Mouse (Mus musculus): ENCODE results near the gene Rap1gds1.

Rap1gds1 gene

DNA sequence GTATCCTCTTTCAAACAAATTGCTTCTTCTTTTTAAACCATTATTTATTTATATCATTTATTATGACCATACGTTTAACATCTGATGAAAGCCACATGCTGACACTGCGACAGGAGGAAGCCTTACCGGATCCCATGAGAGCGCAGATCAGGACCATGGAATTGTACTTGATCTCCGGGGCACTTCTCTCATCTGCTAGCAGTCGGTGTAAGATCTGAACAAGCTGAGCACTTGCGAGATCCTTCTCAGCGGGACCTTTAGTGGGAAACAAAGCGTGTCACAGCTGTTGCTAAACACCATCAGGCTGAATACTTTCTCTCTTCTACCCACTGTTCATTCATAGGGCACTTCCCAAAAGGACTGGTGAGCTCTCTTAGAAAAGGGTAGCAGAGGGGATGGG lies 133.4 kb downstream of the Rap1gds1 start:
- DNase-seq (ENCODE audit: low spot score), result no peak

DNA sequence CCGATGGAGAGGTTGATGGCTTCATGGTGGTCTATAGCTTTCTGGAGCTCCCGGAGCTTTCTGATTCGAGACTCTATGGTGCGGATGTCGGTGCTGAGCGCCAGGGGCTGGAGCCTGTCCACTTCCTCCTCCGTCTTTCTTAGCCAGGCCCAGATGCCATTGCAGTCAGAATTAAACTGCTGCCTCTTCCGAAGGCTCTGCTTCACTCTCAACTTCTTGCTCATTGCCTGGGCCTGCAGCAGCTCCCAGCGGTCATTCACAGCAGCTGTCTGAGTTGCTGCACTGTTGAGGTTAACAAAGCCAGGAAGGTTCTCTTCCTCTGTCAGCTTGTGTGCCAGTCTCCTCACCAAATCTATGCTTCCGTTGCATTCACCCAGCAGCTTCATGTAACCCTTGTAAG lies 137.8 kb downstream of the Rap1gds1 start:
- no peak for DNase-seq (ENCODE audit: low spot score)

GRCm38 (mm10) chr3:138936780-138937179 lies 138.2 kb downstream of the Rap1gds1 start:
- DNase-seq (ENCODE audit: low spot score), result no peak

DNA sequence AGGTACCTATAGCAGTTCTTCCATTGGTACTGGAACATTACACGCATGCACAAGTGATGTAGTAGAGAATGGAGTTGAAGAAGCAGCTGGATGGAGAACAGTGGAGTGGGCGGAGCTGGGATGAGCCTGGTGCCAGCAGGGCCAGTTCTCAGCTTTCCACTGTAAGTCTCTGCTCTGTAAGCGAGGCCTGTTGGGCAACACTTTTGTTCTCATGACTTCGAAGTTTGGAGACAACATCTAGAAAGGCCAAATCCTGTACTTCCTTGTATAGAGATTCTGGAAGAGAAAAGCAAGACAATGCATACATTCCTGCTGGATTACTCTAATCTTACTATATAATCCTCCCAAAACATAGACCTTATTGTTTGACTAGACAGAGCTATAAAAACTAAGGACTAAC lies 147.6 kb downstream of the Rap1gds1 start:
- no peak for DNase-seq (ENCODE audit: low spot score)

DNA sequence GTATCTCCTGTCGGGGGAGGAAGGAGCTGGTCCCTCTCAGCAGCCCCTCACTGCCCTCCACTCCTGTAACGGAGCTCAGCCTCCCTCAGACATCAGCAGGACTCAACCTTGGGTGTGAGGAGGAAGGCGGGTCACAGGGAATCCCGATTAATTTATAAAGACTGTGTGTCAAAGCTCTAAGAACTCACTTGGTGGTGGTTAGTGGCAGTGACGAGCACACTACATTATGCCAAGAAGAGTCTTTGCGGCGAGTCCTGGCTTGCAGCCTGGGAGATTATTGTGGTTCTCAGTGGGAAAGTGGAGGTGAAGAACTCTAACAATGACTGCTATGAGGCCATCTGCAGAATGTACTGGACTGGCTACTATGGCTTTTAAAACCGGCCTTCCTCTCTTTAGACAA lies 148.8 kb downstream of the Rap1gds1 start:
- DNase-seq (ENCODE audit: low spot score), result no peak

GRCm38 (mm10) chr3:138918241-138918640 lies 156.8 kb downstream of the Rap1gds1 start:
- no peak for DNase-seq (ENCODE audit: low spot score)

GRCm38 (mm10) chr3:138917016-138917415 lies 158.0 kb downstream of the Rap1gds1 start:
- no peak for DNase-seq (ENCODE audit: low spot score)

DNA sequence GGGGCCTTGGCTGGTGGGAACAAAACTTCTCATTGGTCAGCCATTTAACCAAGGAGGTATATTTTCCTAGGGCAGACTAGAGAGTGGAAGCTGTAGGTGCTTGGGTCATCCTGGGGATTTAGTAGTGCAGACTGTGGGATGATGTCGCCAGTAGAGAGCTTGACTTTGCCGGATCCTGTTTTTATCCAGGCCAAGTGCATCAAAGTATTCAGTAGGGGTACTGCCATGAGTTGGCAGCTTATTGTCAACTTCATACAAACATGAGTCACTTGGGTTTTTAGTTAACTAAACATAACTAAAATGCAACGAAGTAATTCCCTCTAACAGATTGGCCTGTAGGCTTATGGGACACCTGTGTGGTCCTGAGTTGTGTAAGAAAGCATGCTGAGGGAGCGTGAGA lies 158.4 kb downstream of the Rap1gds1 start:
- no peak for DNase-seq (ENCODE audit: low spot score)

- no peak for DNase-seq (ENCODE audit: low spot score)
Observed at GRCm38 (mm10) chr3:138914626-138915288, 160.2 kb downstream of the Rap1gds1 start.

DNA sequence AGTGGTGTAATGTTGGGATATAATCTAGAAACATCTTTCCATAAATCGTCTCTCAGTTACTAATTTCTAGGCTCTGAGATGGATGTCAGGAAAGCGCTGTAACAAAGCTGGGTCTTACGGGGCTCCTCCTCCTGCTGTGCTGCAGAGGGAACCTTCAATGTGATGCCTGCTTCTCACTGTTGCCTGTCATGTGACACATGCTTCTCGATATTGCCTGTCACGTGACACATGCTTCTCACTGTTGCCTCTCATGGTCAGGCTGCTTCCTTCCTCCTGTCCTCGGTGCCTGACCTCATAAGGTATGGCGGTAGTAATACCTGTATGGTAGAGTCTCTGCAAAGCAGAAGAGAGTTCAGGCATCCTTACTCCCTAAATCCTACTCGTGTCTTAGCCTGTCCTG lies 162.5 kb downstream of the Rap1gds1 start:
- DNase-seq (ENCODE audit: low spot score), result no peak

- no peak for DNase-seq (ENCODE audit: low spot score)
Observed at GRCm38 (mm10) chr3:138909313-138909712, 165.7 kb downstream of the Rap1gds1 start.

DNA sequence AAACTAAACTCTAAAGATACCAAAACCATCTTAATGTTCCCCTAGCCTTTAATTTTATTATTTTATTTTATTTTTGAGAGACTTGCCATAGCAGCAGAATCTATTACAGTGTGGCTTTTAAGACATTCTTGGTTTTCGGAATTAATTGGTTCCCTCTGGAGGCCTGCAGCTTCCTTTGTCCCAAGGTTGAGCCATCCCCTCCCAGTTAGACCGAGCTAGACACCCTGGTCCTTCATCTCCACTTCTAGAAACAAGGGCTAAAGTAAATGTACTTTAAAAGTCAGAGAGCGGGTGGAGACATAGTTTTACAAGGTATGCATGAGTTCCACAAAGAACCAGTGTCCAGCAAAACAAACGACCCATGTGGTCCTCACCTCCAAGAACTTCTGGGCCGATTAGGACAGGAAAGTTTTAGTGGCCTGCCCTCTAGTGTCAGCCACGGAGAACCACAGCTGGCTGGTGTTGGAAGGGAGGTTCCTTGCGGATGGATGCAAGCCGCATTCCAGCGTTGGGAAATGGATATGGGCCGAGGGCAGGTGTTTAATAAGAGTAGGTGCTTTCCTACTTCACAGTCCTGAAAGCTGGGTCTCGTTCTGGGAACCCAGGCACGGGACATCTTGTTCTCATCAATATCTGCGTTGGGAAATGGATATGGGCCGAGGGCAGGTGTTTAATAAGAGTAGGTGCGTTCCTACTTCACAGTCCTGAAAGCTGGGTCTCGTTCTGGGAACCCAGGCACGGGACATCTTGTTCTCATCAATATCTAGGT lies 168.7 kb downstream of the Rap1gds1 start:
- peak; percentile 51 for DNase-seq (ENCODE audit: low spot score)

DNA sequence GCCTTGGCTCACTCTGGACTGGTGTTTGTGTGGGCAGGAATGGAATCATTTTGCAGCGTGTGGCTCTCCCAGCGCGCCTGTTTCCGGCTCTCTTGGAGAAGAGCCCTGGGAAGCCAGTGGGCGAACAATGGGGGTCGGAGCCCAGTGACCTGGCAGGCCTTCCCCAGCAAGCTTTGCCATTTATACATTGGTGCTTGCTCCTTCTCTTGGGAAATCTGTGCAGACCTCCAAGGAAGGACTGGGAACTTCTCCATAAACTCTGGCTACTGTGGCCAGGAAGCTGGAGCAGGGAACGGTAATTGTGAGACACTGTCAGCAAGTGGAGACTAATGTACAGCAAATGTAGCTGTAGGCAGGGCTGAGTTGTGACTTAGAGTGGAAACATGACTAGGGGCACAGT lies 169.3 kb downstream of the Rap1gds1 start:
- DNase-seq (ENCODE audit: low spot score), result peak; percentile 25

DNA sequence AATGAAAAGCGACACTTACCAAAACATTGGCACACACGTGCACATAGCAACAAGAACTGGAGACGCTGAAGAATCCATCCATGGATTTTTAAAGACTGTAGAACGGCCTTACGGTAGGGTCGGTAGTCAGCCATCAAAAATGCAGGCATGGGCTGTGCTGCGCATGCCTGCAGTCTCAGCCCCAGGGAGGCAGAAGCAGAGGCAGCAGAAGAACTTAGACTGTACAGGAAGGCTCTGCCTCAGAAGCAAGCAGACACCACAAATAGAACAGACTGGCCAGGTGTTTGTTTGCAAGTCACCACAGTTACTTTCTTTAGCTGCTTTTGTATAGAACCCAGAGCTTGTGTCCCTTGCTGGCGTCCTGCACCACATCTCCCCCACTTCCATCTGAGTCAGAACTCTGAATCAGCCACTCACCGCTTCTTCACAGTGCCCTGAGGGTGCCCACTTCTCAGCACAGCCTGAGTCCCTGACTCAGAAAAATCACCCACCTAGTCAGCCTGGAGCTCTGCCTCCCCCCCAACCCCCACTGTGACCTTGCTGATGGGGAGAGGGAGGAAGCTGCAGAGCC lies 174.3 kb downstream of the Rap1gds1 start:
- no peak for DNase-seq (ENCODE audit: low spot score)

- DNase-seq (ENCODE audit: low spot score), result no peak
Observed at GRCm38 (mm10) chr3:138898055-138898454, 176.9 kb downstream of the Rap1gds1 start.

- no peak for DNase-seq (ENCODE audit: low spot score)
Observed at GRCm38 (mm10) chr3:138897500-138897899, 177.5 kb downstream of the Rap1gds1 start.

DNA sequence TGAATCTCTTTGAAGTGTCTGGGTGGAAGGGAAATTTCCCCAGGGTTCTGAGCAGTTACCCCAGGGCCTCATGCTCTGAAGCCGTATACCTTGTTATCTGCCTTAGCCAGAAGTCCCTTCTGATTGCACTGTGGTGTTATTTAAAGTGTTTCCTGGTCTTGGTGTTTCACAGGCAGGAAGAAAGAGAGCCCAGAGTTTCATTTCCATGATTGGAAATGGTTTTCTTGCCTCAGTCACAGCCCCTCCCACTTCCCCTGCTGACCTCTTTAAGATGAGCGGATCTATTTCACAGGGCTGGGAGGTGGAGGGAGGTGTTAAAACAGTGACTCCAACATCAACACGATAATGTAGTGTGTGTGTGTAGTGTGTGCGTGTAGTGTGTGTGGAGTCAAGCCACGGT lies 181.5 kb downstream of the Rap1gds1 start:
- no peak for DNase-seq (ENCODE audit: low spot score)

DNA sequence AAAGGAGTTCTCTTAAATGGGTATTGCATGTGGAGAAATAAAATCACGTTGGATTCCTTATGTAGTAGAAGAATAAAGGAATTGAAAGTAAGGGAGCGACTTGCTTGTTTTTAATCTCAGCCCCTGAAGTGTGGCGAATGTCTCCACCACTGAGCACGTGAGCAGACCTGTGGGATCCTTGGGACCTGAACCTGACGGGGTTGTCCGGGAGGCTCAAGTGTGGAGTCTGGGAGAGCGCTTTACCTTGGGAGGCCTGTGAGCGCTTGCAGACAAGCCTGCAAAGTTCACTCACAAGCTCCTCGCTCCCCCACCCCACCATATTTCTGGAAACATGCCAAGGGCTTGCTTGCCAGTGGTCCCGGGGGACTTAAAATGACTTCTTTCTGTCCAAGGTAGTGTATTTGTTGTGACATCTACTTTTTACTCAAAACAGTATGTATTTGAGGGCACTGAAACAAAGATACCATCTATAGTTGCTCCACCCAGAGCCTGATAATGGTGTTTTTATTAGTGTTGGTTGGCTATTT lies 185.2 kb downstream of the Rap1gds1 start:
- DNase-seq (ENCODE audit: low spot score), result no peak

DNA sequence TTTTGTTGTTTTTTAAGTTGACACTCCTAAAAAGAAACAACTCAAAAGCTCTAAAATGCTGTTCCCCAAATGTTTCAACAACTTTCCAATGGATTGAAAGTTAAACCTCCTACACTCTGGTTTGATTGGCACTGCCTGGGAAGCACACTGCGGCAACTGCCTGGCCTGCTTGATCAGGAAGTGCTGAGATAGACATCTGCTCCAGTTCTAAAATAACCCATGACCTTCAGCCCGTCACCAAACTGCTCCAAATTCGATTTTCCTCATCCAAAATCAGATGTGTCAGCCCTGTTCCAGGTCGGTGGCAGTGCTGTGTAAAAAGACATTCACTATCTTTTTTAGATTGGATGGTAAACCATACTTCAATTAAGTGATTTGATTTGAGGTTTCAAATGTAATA lies 185.8 kb downstream of the Rap1gds1 start:
- DNase-seq (ENCODE audit: low spot score), result no peak

GRCm38 (mm10) chr3:138886121-138886520 lies 188.9 kb downstream of the Rap1gds1 start:
- no peak for DNase-seq (ENCODE audit: low spot score)

- no peak for DNase-seq (ENCODE audit: low spot score)
Observed at GRCm38 (mm10) chr3:138881725-138882347, 193.2 kb downstream of the Rap1gds1 start.

DNA sequence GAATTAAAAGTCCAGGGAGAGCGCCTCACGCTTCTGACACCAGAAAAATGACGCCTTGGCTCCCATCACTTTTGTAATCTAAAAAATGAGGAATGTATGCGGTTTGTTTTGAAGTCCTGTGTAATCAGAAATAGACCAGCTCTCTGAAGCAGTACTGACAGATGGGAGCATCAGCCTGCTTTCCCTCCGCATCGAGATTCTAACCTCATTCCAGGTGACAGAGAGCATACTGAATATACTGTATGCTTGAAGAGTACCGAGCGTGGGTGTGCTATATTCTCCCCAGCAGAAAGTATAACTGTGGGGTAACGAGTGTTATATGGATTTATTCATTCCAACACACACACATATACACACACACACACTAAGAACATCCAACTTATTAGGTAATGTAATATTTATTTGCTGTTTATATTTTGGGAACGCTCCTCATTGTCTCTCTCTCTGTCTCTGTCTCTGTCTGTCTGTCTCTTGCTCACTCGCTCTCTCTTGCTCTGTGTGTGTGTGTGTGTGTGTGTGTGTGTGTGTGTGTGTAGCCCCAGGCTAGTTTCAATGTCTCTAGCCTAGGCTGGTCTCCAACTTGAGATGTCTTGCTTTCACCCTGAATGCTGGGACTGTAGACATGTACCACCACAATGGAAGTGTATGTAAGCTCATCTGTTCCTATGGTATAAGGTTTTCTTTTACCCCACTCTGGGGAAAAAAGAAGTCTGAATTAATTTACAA lies 193.8 kb downstream of the Rap1gds1 start:
- no peak for DNase-seq (ENCODE audit: low spot score)
